Mouse (Mus musculus) bone marrow macrophage, adult 2 months (primary cell): ENCODE measurements around the gene Pacs2.

Experiments
- CTCF ChIP-seq: IDR thresholded peaks from 2 replicates; pipeline ENCODE4 v1.5.1; 2012; ENCODE audit warnings: low read depth, mild to moderate bottlenecking, low read length, moderate library complexity
- POLR2A ChIP-seq: IDR thresholded peaks from 2 replicates; pipeline ENCODE4 v1.6.1; 2012; ENCODE audit warnings: mild to moderate bottlenecking, low read depth, low read length, borderline replicate concordance

GRCm38 (mm10) chr12:113048103-113048502 is 33.8 kb downstream of the Pacs2 start:
- TF ChIP-seq CTCF = no peak
- TF ChIP-seq POLR2A = no peak
